Mouse (Mus musculus): ENCODE data around the gene Olfr99.

- no peak for TF ChIP-seq EP300 (IDR thresholded peaks at IDR 0.05; ENCODE audit: low read depth)
- TF ChIP-seq CTCF (IDR thresholded peaks at IDR 0.05; ENCODE audit: low read depth): no peak
These were observed 2.9 kb downstream of the Olfr99 start for GRCm38 (mm10) chr17:37280331-37280730.

Measured in liver, postnatal 0 days (tissue).